Mouse (Mus musculus) midbrain, postnatal 0 days (tissue): ENCODE measurements around the gene Rad51b. TPM values are rescaled to one million over a fixed set of nuclear protein-coding genes. Genes with fewer than 3 reads are reported as not detected.

ENCODE experiments used
- ATAC-seq: fragments of 200-750 bp; cut with Nextera tagmentation; 2 replicates; pipeline ENCODE4 v1.8.0; 2017; ENCODE audit warnings: moderate number of reproducible peaks, mild to moderate bottlenecking, moderate TSS enrichment, moderate library complexity; ENCODE audit not compliant: low FRiP score
- DNase-seq: peaks from one replicate; pipeline ENCODE4 v3.0.0-alpha.2; 2015; ENCODE audit warnings: low spot score
- H3K27ac ChIP-seq: fragments of 300-500 bp; sonication (generic); 2 replicates; pipeline ENCODE4 v1.5.1; 2014; ENCODE audit warnings: low read depth, mild to moderate bottlenecking, low read length, mixed read lengths
- H3K27me3 ChIP-seq: fragments of 300-500 bp; sonication (generic); 2 replicates; pipeline ENCODE4 v1.6.1; 2014; ENCODE audit warnings: low read length, control low read depth, mixed read lengths; ENCODE audit not compliant: insufficient read depth
- H3K36me3 ChIP-seq: fragments of 300-500 bp; sonication (generic); 2 replicates; pipeline ENCODE4 v1.6.1; 2014; ENCODE audit warnings: low read length, control low read depth, mixed read lengths; ENCODE audit not compliant: insufficient read depth
- H3K4me1 ChIP-seq: fragments of 300-500 bp; sonication (generic); 2 replicates; pipeline ENCODE4 v1.6.1; 2014; ENCODE audit warnings: mild to moderate bottlenecking, control low read depth, antibody characterized with exemption, low read length, mixed read lengths; ENCODE audit not compliant: insufficient read depth
- H3K4me2 ChIP-seq: fragments of 300-500 bp; sonication (generic); 2 replicates; pipeline ENCODE4 v1.6.1; 2014; ENCODE audit warnings: low read depth, mild to moderate bottlenecking, low read length, mixed read lengths; ENCODE audit not compliant: poor library complexity, severe bottlenecking
- H3K4me3 ChIP-seq: fragments of 300-500 bp; sonication (generic); 2 replicates; pipeline ENCODE4 v1.5.1; 2014; ENCODE audit warnings: low read depth, mild to moderate bottlenecking, low read length, moderate library complexity
- H3K9ac ChIP-seq: fragments of 300-500 bp; sonication (generic); replicated peaks from 2 replicates; pipeline ENCODE4 v1.6.1; 2014; ENCODE audit warnings: mild to moderate bottlenecking, low read length, moderate library complexity, mixed read lengths; ENCODE audit not compliant: poor library complexity, severe bottlenecking
- H3K9me3 ChIP-seq: fragments of 300-500 bp; sonication (generic); 2 replicates; pipeline ENCODE4 v1.6.1; 2016; ENCODE audit warnings: low read length, control low read depth
- CTCF ChIP-seq: IDR thresholded peaks from 2 replicates; pipeline ENCODE4 v1.5.1; 2016; ENCODE audit warnings: antibody characterized with exemption, mild to moderate bottlenecking
- WGBS: fragments of 180-500 bp; shearing (Covaris S2); extraction: QIAGEN DNeasy Blood & Tissue Kit; methylation state at CpG from one replicate; pipeline ENCODE4 v1.1.7; 2014; 5-methylcytosine and 5-hydroxymethylcytosine counted together
- polyA plus RNA-seq: library from polyadenylated mRNA; unstranded; fragments of >200 nt; fragmentation: Nextera tagmentation; extraction: Ambion mirVana; gene quantifications from 2 replicates; pipeline ENCODE4 v1.2.1, GENCODE M21; 2015
- total RNA-seq: library from RNA; depleted of rRNA; stranded (reverse); fragments of >200 nt; gene quantifications from 2 replicates; pipeline ENCODE4 v1.2.3, GENCODE M21; 2014

Rad51b gene
- total and polyA plus RNA-seq, 2 experiments from 2014 or later: 0.22 to 0.74 TPM

DNA sequence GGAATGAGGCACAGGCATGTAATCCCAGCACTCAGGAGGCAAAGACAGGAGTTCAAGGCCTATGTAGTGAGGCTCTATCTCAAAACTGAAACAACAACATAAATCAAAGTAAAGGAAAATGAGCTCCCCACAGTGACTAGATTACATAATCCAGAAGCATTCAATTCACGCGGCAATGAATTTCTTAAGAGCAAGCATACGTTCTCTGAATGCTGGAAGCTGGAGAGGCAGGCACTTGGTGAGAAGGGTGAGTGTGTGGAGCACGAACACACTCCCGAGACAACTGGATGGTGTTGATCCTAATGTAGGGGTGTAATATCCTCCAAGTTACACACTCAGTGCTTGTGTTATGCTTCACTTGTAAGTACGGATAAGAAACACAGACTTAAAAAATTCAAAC is 120.3 kb downstream of the Rad51b start:
- no peaks in the 10 kb centered on the region for H3K4me1 ChIP-seq
- no peak for ATAC-seq
- no peaks in the 10 kb centered on the region for H3K36me3 ChIP-seq
- no peaks in the 10 kb centered on the region for H3K27me3 ChIP-seq
- no peak overlapping the region for H3K27ac ChIP-seq
- no peak overlapping the region for H3K4me2 ChIP-seq
- 75% methylated on average over 6 of the region's 6 CpGs for WGBS
- TF ChIP-seq CTCF: no peak
- H3K9me3 ChIP-seq: no peaks in the 10 kb centered on the region
- no peak overlapping the region for H3K4me3 ChIP-seq
- DNase-seq: no peak
- no peak overlapping the region for H3K9ac ChIP-seq

DNA sequence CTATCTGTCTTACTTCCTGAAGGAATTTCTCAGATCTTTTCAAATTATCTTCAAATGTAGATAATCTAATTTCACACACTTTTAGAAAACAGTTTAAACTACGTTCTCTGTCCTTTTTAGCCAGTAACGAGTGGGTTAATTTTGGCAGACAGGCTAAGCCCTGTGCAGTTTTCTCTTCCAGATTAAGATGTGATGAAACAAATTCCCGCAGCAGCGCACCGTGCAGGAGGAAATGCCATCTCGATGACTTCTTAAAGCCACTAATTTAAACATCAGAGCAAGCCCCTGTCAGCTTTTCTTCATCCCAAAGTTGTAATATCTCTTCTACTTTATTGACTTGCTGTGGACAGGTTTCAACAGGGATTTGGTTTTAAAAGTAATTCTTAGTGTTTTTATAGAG is 123.5 kb downstream of the Rad51b start:
- H3K4me3 ChIP-seq: no peak overlapping the region
- H3K27me3 ChIP-seq: no peaks in the 10 kb centered on the region
- H3K4me1 ChIP-seq: no peaks in the 10 kb centered on the region
- no peak for DNase-seq
- no peaks in the 10 kb centered on the region for H3K36me3 ChIP-seq
- H3K27ac ChIP-seq: no peak overlapping the region
- TF ChIP-seq CTCF: no peak
- 11% methylated on average over 6 of the region's 6 CpGs for WGBS
- no peak for ATAC-seq
- no peak overlapping the region for H3K4me2 ChIP-seq
- H3K9me3 ChIP-seq: no peaks in the 10 kb centered on the region
- no peak overlapping the region for H3K9ac ChIP-seq

DNA sequence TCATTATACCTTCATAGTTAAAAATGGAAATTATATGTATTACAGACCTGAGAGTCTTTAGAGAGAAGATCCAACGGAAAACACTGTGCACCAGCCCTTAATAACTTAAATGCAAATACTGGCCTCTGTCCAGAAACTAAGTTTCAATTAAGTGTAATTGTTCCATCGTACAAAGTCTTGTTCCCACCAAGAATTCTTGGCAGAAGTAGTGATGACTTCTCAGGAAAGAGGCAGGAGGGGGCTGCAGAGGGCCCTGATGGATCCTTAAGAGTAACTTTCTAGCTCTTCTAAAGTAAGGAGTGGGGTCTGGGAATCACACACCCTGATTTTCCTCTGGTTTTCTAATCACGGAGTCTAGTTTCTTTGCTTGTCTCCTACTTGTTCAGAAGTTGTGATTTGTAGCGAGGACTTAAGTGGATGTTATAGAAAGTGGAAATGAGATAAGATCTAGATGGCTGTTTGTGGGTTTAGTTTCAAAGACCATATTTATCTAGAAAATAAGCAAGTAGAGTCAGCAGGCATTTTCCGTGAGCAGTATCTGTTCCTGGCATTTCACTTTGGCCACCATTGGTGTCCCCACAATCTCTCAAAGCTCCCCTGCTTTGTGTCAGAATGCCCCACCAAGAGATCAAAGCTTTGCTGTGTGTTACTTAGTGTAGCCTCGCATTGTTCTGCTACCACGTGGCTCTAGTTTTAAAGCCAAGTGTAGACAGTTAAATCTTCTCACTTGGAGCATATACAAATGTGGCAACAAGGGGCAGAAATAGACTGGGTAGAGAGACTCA is 132.6 kb downstream of the Rad51b start:
- Histone ChIP-seq H3K27ac (no peak overlapping the region; the same call in 1 of the 2 replicates), H3K4me1 (0 out of 2 replicates have a peak, but pooled peaks cover 3% of the 10 kb centered on the region), H3K4me3 (no peak overlapping the region), H3K9ac (no peak overlapping the region), H3K4me2 (no peak overlapping the region), H3K36me3 (no peaks in the 10 kb centered on the region), H3K27me3 (no peaks in the 10 kb centered on the region), H3K9me3 (no peaks in the 10 kb centered on the region)
- ATAC-seq (no peak), DNase-seq (no peak)
- no peak for TF ChIP-seq CTCF
- 59% methylated on average over 7 of the region's 7 CpGs for WGBS

DNA sequence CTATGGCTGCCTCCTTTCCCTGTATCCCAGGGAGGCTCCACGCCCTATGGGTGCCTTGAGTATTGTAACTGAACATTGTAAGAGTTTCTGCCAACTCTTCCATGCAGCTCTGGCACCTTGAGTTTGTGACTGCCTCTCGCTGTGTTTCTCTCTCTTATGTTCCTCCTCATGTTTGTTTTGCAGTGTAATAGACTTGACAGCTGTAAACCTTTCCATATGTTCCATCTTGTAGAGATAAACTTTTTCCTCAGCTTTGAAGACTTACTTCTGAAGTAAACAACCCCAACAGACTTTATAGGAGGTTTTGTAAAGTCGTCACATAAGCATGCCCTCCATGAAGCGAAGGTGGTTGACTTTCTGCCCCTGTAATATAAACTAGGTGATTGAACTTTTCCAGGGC is 134.1 kb downstream of the Rad51b start:
- no peak for ATAC-seq

DNA sequence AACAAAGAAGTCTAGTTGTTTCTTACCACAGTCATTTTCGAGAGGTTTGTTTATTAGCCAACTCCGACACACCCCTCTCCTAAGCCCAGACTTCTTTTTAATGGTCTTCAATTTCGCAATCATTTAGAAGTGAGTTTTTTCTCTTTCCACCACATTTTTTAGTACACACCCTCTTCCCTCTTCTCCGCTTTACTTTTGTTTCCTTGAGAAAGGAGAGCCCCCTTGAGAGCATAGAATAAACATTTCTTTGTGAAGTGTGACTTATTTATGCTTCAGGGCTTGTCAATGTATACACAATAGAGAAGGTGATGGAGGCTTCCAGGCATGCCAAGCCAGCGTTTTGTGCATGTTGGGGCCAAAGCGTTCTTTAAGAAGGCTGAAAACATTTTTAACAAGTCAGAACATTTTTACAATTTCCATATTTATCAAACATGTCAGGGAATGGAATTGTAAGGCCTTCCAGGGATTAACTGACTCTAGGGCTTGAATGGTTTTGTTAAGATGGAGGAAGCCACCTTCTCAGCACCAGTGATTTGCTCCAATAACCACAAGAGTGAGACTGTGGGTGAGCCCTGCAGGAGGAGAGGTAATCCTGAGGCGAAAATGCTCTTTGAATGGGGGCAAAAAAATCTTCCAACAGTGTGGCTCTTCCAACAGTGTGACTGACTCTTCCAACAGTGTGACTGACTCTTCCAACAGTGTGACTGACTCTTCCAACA is 136.8 kb downstream of the Rad51b start:
- no peak overlapping the region for H3K9ac ChIP-seq
- H3K36me3 ChIP-seq: no peaks in the 10 kb centered on the region
- 34% methylated on average over 7 of the region's 7 CpGs for WGBS
- H3K27ac ChIP-seq: no peak overlapping the region
- no peak overlapping the region for H3K4me3 ChIP-seq
- DNase-seq: no peak
- H3K4me1 ChIP-seq: 0 out of 2 replicates have a peak, but pooled peaks cover 3% of the 10 kb centered on the region
- H3K27me3 ChIP-seq: no peaks in the 10 kb centered on the region
- no peak for TF ChIP-seq CTCF
- H3K9me3 ChIP-seq: no peaks in the 10 kb centered on the region
- ATAC-seq: no peak
- H3K4me2 ChIP-seq: no peak overlapping the region

More for the DNA sequence above, 134.1 kb downstream of the Rad51b start:
- H3K36me3 ChIP-seq: no peaks in the 10 kb centered on the region
- no peak overlapping the region for H3K4me3 ChIP-seq
- 84% methylated on average over 4 of the region's 4 CpGs for WGBS
- TF ChIP-seq CTCF: no peak
- 0 out of 2 replicates have a peak, but pooled peaks cover 3% of the 10 kb centered on the region for H3K4me1 ChIP-seq
- no peak overlapping the region for H3K27ac ChIP-seq
- no peak for DNase-seq
- no peaks in the 10 kb centered on the region for H3K27me3 ChIP-seq
- H3K4me2 ChIP-seq: no peak overlapping the region
- H3K9ac ChIP-seq: no peak overlapping the region
- no peaks in the 10 kb centered on the region for H3K9me3 ChIP-seq

DNA sequence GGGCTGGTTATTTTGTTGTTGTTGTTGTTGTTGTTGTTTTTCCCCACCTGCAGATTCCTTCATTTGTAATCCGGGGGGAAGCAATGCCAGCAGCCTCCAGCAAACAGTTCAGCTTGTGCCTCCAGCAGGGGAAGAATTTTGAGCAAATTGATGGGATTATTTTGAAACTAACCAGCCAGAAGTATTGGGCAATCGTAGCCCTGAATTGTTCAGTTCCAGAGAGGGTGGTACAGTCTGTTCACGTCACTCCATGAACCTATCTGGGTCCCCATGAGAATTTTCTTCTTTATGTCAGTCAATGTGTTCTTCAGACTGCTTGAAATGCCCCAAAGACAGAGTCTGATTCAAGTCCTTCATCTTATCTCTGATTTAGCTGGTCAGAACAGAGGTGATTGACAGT is 138.4 kb downstream of the Rad51b start:
- no peak overlapping the region for H3K27ac ChIP-seq
- no peak overlapping the region for H3K4me3 ChIP-seq
- DNase-seq (no peak), ATAC-seq (no peak)
- H3K27me3 ChIP-seq: no peaks in the 10 kb centered on the region
- H3K4me1 ChIP-seq: 0 out of 2 replicates have a peak, but pooled peaks cover 3% of the 10 kb centered on the region
- no peaks in the 10 kb centered on the region for H3K36me3 ChIP-seq
- H3K4me2 ChIP-seq: no peak overlapping the region
- no peak overlapping the region for H3K9ac ChIP-seq
- no peak for TF ChIP-seq CTCF
- WGBS: 72% methylated on average over 3 of the region's 3 CpGs
- no peaks in the 10 kb centered on the region for H3K9me3 ChIP-seq
